Mouse (Mus musculus): ENCODE data around the gene Dbndd2.

DNA sequence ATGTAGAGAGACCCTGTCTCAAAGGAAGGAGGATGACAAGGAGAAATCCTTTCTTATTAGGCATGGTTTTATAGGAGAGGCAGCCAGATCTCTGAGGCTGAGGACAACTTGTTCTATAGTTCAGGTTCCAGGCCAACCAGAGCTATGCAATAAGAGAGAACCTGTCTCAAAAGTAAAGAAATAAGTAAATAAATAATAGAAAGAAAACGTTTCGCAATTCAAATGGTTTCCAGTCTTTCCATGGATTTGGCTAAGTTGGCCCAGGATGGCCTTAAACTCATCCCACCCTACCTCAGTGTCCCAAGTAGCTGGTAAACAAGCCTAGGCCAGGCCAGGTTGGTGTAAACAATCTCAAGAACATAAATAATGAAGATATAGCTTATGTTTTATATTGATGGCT, 41.2 kb upstream of the Dbndd2 start:
- TF ChIP-seq POLR2A (IDR thresholded peaks at IDR 0.05; ENCODE audit: low read depth, low read length) (no peak), CTCF (IDR thresholded peaks at IDR 0.05; ENCODE audit: borderline replicate concordance, insufficient read depth, low read length) (no peak)

All from embryonic fibroblast, embryonic 13.5 days (primary cell).